Mouse (Mus musculus): ENCODE results near the gene Abca13. TPM values are rescaled to one million over a fixed set of nuclear protein-coding genes. Genes with fewer than 3 reads are reported as not detected.

The Abca13 gene
- polyA plus RNA-seq, 1 experiment from 2014 or later, result 0.12 TPM

- Histone ChIP-seq H3K9ac (no peak overlapping the region), H3K27ac (no peak overlapping the region), H3K4me1 (no peaks in the 10 kb centered on the region), H3K4me2 (no peak overlapping the region), H3K4me3 (no peak overlapping the region), H3K27me3 (no peaks in the 10 kb centered on the region), H3K36me3 (no peaks in the 10 kb centered on the region), H3K9me3 (no peaks in the 10 kb centered on the region)
- ATAC-seq (ENCODE audit: borderline replicate concordance, extremely low read depth, low FRiP score, low TSS enrichment), result no peak
- WGBS, result 47% methylated on average over 6 of the region's 6 CpGs
Observed at GRCm38 (mm10) chr11:9536811-9537210, 345.1 kb downstream of the Abca13 start.

- Histone ChIP-seq H3K4me2 (no peak overlapping the region), H3K36me3 (no peaks in the 10 kb centered on the region), H3K4me3 (no peak overlapping the region), H3K27me3 (no peaks in the 10 kb centered on the region), H3K4me1 (no peaks in the 10 kb centered on the region), H3K9ac (no peak overlapping the region), H3K27ac (no peak overlapping the region), H3K9me3 (no peaks in the 10 kb centered on the region)
- WGBS, result 53% methylated on average over 1 of the region's 1 CpGs
- ATAC-seq (ENCODE audit: borderline replicate concordance, extremely low read depth, low FRiP score, low TSS enrichment), result no peak
Observed at GRCm38 (mm10) chr11:9538328-9538727, 346.6 kb downstream of the Abca13 start.

DNA sequence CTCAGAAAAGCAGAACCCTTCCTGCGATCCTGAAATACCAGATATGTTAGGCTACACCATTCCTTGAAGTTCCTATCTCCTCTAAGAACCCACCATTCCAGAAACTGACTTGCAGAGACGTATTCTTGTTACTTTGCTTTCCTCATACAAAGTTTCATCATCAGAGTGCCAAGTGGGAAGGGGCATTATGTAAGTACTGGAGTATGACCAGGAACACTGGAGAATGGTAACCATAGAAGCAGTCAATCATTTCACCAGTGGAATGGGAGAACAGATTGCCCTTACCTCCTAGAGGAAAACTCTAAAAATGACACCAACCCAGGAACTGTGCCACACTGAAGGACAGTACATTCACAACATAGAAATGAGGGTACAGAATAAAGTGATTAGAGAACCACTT, 368.3 kb downstream of the Abca13 start:
- WGBS, result 72% methylated on average over 2 of the region's 2 CpGs
- no peak for ATAC-seq (ENCODE audit: borderline replicate concordance, extremely low read depth, low FRiP score, low TSS enrichment)
- Histone ChIP-seq H3K4me2 (no peak overlapping the region), H3K4me3 (no peak overlapping the region), H3K27me3 (no peaks in the 10 kb centered on the region), H3K9ac (no peak overlapping the region), H3K36me3 (no peaks in the 10 kb centered on the region), H3K9me3 (no peaks in the 10 kb centered on the region), H3K27ac (no peak overlapping the region), H3K4me1 (no peaks in the 10 kb centered on the region)

- H3K27me3 ChIP-seq, result no peaks in the 10 kb centered on the region
- no peak overlapping the region for H3K9ac ChIP-seq
- no peak overlapping the region for H3K27ac ChIP-seq
- ATAC-seq (ENCODE audit: borderline replicate concordance, extremely low read depth, low FRiP score, low TSS enrichment), result no peak
- no peaks in the 10 kb centered on the region for H3K36me3 ChIP-seq
- H3K4me1 ChIP-seq, result no peaks in the 10 kb centered on the region
- H3K4me2 ChIP-seq, result no peak overlapping the region
- 81% methylated on average over 2 of the region's 2 CpGs for WGBS
- H3K4me3 ChIP-seq, result no peak overlapping the region
- no peaks in the 10 kb centered on the region for H3K9me3 ChIP-seq
Observed at GRCm38 (mm10) chr11:9568302-9568701, 376.6 kb downstream of the Abca13 start.

- no peak for ATAC-seq (ENCODE audit: borderline replicate concordance, extremely low read depth, low FRiP score, low TSS enrichment)
- no peaks in the 10 kb centered on the region for H3K4me1 ChIP-seq
- H3K36me3 ChIP-seq, result no peaks in the 10 kb centered on the region
- no peak overlapping the region for H3K4me3 ChIP-seq
- no peaks in the 10 kb centered on the region for H3K9me3 ChIP-seq
- no peaks in the 10 kb centered on the region for H3K27me3 ChIP-seq
- H3K4me2 ChIP-seq, result no peak overlapping the region
- 73% methylated on average over 6 of the region's 6 CpGs for WGBS
- no peak overlapping the region for H3K27ac ChIP-seq
- no peak overlapping the region for H3K9ac ChIP-seq
Observed at GRCm38 (mm10) chr11:9570319-9570718, 378.6 kb downstream of the Abca13 start.

DNA sequence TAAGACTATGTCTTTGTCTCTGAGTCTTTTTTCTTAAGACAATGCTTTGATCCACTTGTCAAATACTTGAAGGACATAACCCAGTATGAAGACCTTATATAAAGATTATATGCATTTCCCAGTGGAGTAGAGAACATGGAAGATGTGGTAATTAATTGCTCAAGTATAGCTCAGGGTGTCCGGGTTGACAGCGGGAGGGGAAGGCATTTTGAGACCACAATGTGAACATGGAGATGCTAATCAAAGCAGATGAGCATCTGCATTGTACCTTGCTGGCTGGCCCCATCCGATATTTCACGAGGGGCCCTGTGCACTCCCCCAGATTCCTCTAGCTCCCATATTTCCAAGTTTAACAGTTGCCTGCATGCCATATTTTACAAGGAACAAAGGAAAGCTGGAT, 383.2 kb downstream of the Abca13 start:
- Histone ChIP-seq H3K4me1 (no peaks in the 10 kb centered on the region), H3K27ac (no peak overlapping the region), H3K36me3 (no peaks in the 10 kb centered on the region), H3K4me2 (no peak overlapping the region), H3K4me3 (no peak overlapping the region), H3K27me3 (no peaks in the 10 kb centered on the region), H3K9me3 (no peaks in the 10 kb centered on the region), H3K9ac (no peak overlapping the region)
- no peak for ATAC-seq (ENCODE audit: borderline replicate concordance, extremely low read depth, low FRiP score, low TSS enrichment)
- 86% methylated on average over 4 of the region's 4 CpGs for WGBS

GRCm38 (mm10) chr11:9591757-9592316, 400.1 kb downstream of the Abca13 start:
- no peak overlapping the region for H3K9ac ChIP-seq
- WGBS, result 75% methylated on average over 1 of the region's 1 CpGs
- H3K27me3 ChIP-seq, result no peaks in the 10 kb centered on the region
- no peak for ATAC-seq (ENCODE audit: borderline replicate concordance, extremely low read depth, low FRiP score, low TSS enrichment)
- no peak overlapping the region for H3K27ac ChIP-seq
- no peak overlapping the region for H3K4me2 ChIP-seq
- no peak overlapping the region for H3K4me3 ChIP-seq
- H3K4me1 ChIP-seq, result no peaks in the 10 kb centered on the region
- no peaks in the 10 kb centered on the region for H3K36me3 ChIP-seq
- no peaks in the 10 kb centered on the region for H3K9me3 ChIP-seq

DNA sequence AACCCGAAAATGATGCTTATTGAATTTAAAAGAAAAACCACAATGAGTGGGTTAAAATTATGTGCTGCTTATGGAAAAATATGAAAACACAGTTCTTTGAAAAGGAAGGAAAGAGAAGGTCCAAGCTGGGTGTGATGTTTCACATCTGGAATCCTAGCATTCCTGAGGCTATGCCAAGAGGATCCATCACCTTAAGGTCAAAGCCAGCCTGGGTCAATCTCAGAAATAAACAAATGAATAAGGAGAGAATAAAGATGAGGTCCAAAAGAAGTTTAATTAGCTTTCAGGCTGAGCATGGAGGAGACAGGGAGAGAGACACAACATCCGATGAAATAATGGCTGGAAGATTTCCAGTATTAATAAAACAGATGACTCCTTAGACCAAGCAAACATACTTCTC, 405.6 kb downstream of the Abca13 start:
- H3K27ac ChIP-seq, result no peak overlapping the region
- no peaks in the 10 kb centered on the region for H3K27me3 ChIP-seq
- no peak overlapping the region for H3K9ac ChIP-seq
- WGBS, result 38% methylated on average over 2 of the region's 2 CpGs
- no peak overlapping the region for H3K4me2 ChIP-seq
- peaks cover 2% of the 10 kb centered on the region; the same call in 1 of the 2 replicates for H3K4me1 ChIP-seq
- no peak overlapping the region for H3K4me3 ChIP-seq
- H3K36me3 ChIP-seq, result no peaks in the 10 kb centered on the region
- ATAC-seq (ENCODE audit: borderline replicate concordance, extremely low read depth, low FRiP score, low TSS enrichment), result peak; percentile 91; the same call in 1 of the 2 replicates
- H3K9me3 ChIP-seq, result no peaks in the 10 kb centered on the region

DNA sequence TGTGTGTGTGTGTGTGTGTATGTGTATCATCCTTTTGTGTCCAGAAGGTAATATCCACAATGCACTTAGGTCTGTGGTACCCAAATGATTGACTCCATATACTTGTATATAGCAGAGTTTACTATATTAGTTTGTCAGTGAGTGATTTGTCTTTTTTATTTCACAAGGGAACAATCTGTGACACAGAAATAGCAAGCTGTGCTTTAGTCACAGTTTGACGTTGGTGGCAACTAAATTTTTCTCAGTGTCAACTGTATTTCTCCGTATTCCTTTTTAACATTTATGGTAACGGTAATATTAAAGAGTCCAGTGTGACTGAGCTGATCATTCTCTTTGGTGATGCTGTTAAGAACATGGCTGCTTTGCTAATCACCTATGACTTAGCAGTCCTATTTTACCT, 409.4 kb downstream of the Abca13 start:
- no peak for ATAC-seq (ENCODE audit: borderline replicate concordance, extremely low read depth, low FRiP score, low TSS enrichment)
- no peaks in the 10 kb centered on the region for H3K27me3 ChIP-seq
- no peak overlapping the region for H3K9ac ChIP-seq
- 82% methylated on average over 3 of the region's 3 CpGs for WGBS
- no peaks in the 10 kb centered on the region for H3K36me3 ChIP-seq
- H3K4me1 ChIP-seq, result peaks cover 2% of the 10 kb centered on the region; the same call in 1 of the 2 replicates
- no peak overlapping the region for H3K4me2 ChIP-seq
- H3K27ac ChIP-seq, result no peak overlapping the region
- H3K4me3 ChIP-seq, result no peak overlapping the region
- no peaks in the 10 kb centered on the region for H3K9me3 ChIP-seq

- Histone ChIP-seq H3K4me2 (no peak overlapping the region), H3K27ac (no peak overlapping the region), H3K36me3 (no peaks in the 10 kb centered on the region), H3K9me3 (no peaks in the 10 kb centered on the region), H3K27me3 (no peaks in the 10 kb centered on the region), H3K4me1 (peaks cover 2% of the 10 kb centered on the region; the same call in 1 of the 2 replicates), H3K4me3 (no peak overlapping the region), H3K9ac (no peak overlapping the region)
- no peak for ATAC-seq (ENCODE audit: borderline replicate concordance, extremely low read depth, low FRiP score, low TSS enrichment)
- 85% methylated on average over 4 of the region's 4 CpGs for WGBS
Observed at GRCm38 (mm10) chr11:9602137-9602536, 410.4 kb downstream of the Abca13 start.

DNA sequence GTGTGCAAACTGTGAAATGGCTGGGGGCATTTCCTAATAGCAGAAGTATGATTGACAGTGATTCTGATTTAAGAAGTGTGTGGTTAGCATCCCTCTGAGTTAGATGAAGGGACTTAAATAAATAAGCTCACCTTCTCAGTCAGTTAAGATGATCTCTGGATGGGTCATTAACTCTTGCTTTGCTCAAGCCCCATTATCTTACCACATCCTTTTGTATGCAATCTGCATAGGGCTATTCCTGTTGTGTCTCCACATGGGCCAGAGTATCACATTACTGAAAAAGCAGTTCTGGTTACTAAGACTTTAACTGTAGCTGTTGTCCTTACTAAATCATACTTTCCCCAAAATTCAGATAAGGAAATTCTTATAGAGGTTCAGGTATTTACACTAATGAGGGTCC, 416.5 kb downstream of the Abca13 start:
- Histone ChIP-seq H3K27me3 (no peaks in the 10 kb centered on the region), H3K9me3 (no peaks in the 10 kb centered on the region)
- ATAC-seq (ENCODE audit: borderline replicate concordance, extremely low read depth, low FRiP score, low TSS enrichment), result no peak

DNA sequence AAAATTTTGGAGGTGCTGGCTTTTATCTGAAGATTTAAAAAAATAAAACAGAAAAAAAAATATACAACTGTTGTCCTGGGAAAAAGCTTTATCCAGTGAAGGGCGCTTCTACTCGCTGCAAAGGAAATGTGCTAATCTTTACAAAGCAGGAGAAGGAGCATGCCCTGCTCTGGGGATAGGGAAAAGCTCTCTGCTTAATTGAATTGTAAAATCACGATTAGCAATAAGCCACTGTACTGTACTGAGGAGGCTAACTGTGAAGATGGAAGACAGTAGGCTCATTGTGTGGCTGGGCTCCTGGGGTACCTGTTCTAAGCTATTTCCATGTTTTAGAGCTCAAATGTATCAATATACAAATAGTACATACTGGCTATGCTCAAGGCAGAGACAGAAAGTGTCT, 417.3 kb downstream of the Abca13 start:
- 59% methylated on average over 3 of the region's 3 CpGs for WGBS

More for the DNA sequence above, 416.5 kb downstream of the Abca13 start:
- Histone ChIP-seq H3K4me3 (no peak overlapping the region), H3K9ac (no peak overlapping the region), H3K36me3 (no peaks in the 10 kb centered on the region), H3K4me2 (no peak overlapping the region), H3K4me1 (peaks cover 12% of the 10 kb centered on the region), H3K27ac (no peak overlapping the region)

GRCm38 (mm10) chr11:9616133-9616532, 424.4 kb downstream of the Abca13 start:
- WGBS, result 82% methylated on average over 2 of the region's 2 CpGs
- Histone ChIP-seq H3K9me3 (no peaks in the 10 kb centered on the region), H3K27ac (no peak overlapping the region), H3K27me3 (no peaks in the 10 kb centered on the region), H3K4me3 (no peak overlapping the region), H3K9ac (no peak overlapping the region), H3K4me2 (no peak overlapping the region), H3K36me3 (no peaks in the 10 kb centered on the region), H3K4me1 (no peaks in the 10 kb centered on the region)
- no peak for ATAC-seq (ENCODE audit: borderline replicate concordance, extremely low read depth, low FRiP score, low TSS enrichment)

More for the DNA sequence above, 417.3 kb downstream of the Abca13 start:
- no peak for ATAC-seq (ENCODE audit: borderline replicate concordance, extremely low read depth, low FRiP score, low TSS enrichment)
- Histone ChIP-seq H3K4me1 (peaks cover 12% of the 10 kb centered on the region), H3K27ac (no peak overlapping the region), H3K27me3 (no peaks in the 10 kb centered on the region), H3K9me3 (no peaks in the 10 kb centered on the region), H3K9ac (no peak overlapping the region), H3K4me3 (no peak overlapping the region), H3K36me3 (no peaks in the 10 kb centered on the region), H3K4me2 (no peak overlapping the region)

All from lung, embryonic 15.5 days (tissue).